Mouse (Mus musculus): ENCODE measurements around the gene Tex9. TPM values are rescaled to one million over a fixed set of nuclear protein-coding genes. Genes with fewer than 3 reads are reported as not detected.
"Not testable (repeated sequence)": the region's sequence is repeated elsewhere in the genome, so short reads cannot be mapped to it uniquely, and the experiment has no call there.

The Tex9 gene
- polyA plus RNA-seq, 1 experiment from 2014 or later: 13.3 TPM

DNA sequence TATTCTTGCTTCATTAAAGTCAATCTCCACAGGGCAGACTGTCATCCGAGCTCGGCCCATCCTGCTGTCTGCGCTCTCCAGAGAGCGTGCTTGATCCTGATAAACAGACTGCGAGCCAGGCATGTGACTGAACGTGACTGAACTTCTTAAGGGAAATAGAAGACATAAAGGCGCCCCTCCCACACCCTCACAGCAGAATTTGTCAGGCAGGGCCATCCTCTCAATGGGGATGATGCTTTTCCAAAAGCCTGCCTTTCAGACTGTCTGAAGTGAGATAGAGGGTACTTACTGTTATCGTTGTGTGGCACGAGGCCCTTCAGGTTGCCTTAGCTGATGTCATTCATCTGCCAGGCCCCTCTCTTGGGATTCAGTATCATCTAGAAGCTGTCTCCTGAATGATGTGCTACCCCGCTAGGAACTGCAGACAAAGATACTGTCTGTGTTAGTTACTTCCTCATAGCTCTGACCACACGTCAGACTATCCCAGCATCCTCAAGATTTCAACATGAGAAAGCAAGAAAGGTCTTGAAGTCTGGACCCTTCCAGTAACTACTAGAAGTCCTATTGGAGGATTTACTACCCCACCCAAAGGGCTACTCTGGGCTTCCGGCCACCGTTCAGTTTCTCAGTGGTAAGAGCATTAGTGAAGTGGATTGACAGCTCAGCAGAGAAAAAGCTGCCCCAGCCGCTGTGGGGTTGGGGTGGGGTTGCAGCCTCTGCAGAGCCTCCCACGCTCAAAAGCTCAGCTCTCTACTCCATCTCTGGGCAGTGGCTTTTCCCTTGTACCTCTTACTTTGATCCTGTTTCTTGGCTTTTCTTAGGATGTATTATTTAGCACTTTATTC lies 82.4 kb downstream of the Tex9 start:
- Histone ChIP-seq H3K4me1 (ENCODE audit: control insufficient read depth, insufficient read depth, low read length) (no peaks in the 10 kb centered on the region), H3K36me3 (ENCODE audit: control insufficient read depth, insufficient read depth, low read length) (no peaks in the 10 kb centered on the region), H3K4me2 (ENCODE audit: low read depth, low read length) (no peak overlapping the region), H3K9me3 (ENCODE audit: control insufficient read depth, low read length) (no peaks in the 10 kb centered on the region), H3K9ac (ENCODE audit: low read depth, low read length) (no peak overlapping the region), H3K27ac (ENCODE audit: low read length) (no peak overlapping the region), H3K27me3 (replicated peaks; ENCODE audit: control insufficient read depth, insufficient read depth, low read length) (no peaks in the 10 kb centered on the region), H3K4me3 (ENCODE audit: low read length) (no peak overlapping the region)
- peak; percentile 83 for ATAC-seq
- 43% methylated on average over 15 of the region's 15 CpGs for WGBS

GRCm38 (mm10) chr9:72408131-72408586 lies 83.9 kb downstream of the Tex9 start:
- H3K9ac ChIP-seq (ENCODE audit: low read depth, low read length): peak overlapping the region; percentile 46; the same call in 1 of the 2 replicates
- H3K27ac ChIP-seq (ENCODE audit: low read length): no peak overlapping the region
- H3K4me2 ChIP-seq (ENCODE audit: low read depth, low read length): peak overlapping the region; percentile 43
- no peaks in the 10 kb centered on the region for H3K36me3 ChIP-seq (ENCODE audit: control insufficient read depth, insufficient read depth, low read length)
- no peaks in the 10 kb centered on the region for H3K4me1 ChIP-seq (ENCODE audit: control insufficient read depth, insufficient read depth, low read length)
- ATAC-seq: peak; percentile 86
- peak overlapping the region; percentile 32; the same call in 1 of the 2 replicates for H3K4me3 ChIP-seq (ENCODE audit: low read length)
- H3K9me3 ChIP-seq (ENCODE audit: control insufficient read depth, low read length): no peaks in the 10 kb centered on the region
- 10% methylated on average over 12 of the region's 12 CpGs for WGBS
- no peaks in the 10 kb centered on the region for H3K27me3 ChIP-seq (replicated peaks; ENCODE audit: control insufficient read depth, insufficient read depth, low read length)

- ATAC-seq: no peak
- no peaks in the 10 kb centered on the region for H3K27me3 ChIP-seq (replicated peaks; ENCODE audit: control insufficient read depth, insufficient read depth, low read length)
- WGBS: 79% methylated on average over 9 of the region's 9 CpGs
- H3K4me3 ChIP-seq (ENCODE audit: low read length): no peak overlapping the region
- no peaks in the 10 kb centered on the region for H3K9me3 ChIP-seq (ENCODE audit: control insufficient read depth, low read length)
- H3K27ac ChIP-seq (ENCODE audit: low read length): no peak overlapping the region
- H3K4me1 ChIP-seq (ENCODE audit: control insufficient read depth, insufficient read depth, low read length): no peaks in the 10 kb centered on the region
- H3K4me2 ChIP-seq (ENCODE audit: low read depth, low read length): no peak overlapping the region
- H3K9ac ChIP-seq (ENCODE audit: low read depth, low read length): no peak overlapping the region
- no peaks in the 10 kb centered on the region for H3K36me3 ChIP-seq (ENCODE audit: control insufficient read depth, insufficient read depth, low read length)
Observed at GRCm38 (mm10) chr9:72405882-72406638, 86.0 kb downstream of the Tex9 start.

DNA sequence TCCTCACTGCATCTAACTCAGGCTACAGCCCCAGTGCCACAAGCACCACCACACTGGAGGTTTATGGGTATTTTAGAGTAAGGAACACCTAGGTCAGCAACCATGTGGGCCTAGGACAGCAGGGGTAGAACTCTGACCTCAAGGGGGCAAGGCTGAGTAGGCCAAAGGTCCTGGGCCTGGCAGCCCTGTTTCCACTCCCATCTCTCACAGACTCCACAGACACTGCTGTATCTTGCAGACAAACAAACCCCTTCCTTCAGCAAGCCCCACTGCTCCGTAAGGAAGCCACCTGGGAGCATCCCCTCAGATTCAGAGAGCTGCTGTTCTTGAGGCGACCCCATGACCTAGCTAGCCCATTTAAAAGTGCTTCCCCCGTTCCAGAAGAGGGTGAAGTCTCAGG lies 87.1 kb downstream of the Tex9 start:
- Histone ChIP-seq H3K27me3 (replicated peaks; ENCODE audit: control insufficient read depth, insufficient read depth, low read length) (no peaks in the 10 kb centered on the region), H3K27ac (ENCODE audit: low read length) (no peak overlapping the region), H3K4me1 (ENCODE audit: control insufficient read depth, insufficient read depth, low read length) (no peaks in the 10 kb centered on the region), H3K9me3 (ENCODE audit: control insufficient read depth, low read length) (no peaks in the 10 kb centered on the region), H3K4me2 (ENCODE audit: low read depth, low read length) (no peak overlapping the region), H3K36me3 (ENCODE audit: control insufficient read depth, insufficient read depth, low read length) (no peaks in the 10 kb centered on the region), H3K4me3 (ENCODE audit: low read length) (no peak overlapping the region), H3K9ac (ENCODE audit: low read depth, low read length) (no peak overlapping the region)
- ATAC-seq: no peak
- 71% methylated on average over 3 of the region's 3 CpGs for WGBS

DNA sequence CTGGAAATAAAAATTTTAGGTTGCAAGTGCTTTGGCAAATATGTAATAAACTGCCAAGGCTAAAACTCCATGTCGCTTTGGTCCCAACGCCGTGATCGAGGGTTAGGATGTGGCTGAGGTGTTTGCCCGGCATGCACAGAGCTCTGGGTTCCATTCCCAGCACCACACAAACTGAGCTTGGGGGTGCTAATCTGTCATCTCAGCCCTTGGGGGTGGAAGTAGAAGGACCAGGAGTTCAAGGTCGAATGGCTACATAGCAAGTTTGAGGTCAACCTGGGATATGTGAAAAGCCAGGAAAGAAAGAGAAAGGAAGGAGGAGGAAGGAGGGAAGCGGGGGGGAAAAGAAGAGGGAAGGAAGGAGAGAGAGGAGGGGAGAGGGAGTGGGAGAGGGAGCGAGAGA lies 87.6 kb downstream of the Tex9 start:
- WGBS: 89% methylated on average over 8 of the region's 8 CpGs
- no peak overlapping the region for H3K27ac ChIP-seq (ENCODE audit: low read length)

GRCm38 (mm10) chr9:72403421-72403820 lies 88.6 kb downstream of the Tex9 start:
- H3K4me3 ChIP-seq (ENCODE audit: low read length): no peak overlapping the region
- H3K27ac ChIP-seq (ENCODE audit: low read length): no peak overlapping the region
- no peaks in the 10 kb centered on the region for H3K27me3 ChIP-seq (replicated peaks; ENCODE audit: control insufficient read depth, insufficient read depth, low read length)
- ATAC-seq: no peak
- H3K9me3 ChIP-seq (ENCODE audit: control insufficient read depth, low read length): no peaks in the 10 kb centered on the region
- H3K4me1 ChIP-seq (ENCODE audit: control insufficient read depth, insufficient read depth, low read length): no peaks in the 10 kb centered on the region
- no peak overlapping the region for H3K9ac ChIP-seq (ENCODE audit: low read depth, low read length)
- no peak overlapping the region for H3K4me2 ChIP-seq (ENCODE audit: low read depth, low read length)
- 75% methylated on average over 6 of the region's 6 CpGs for WGBS
- H3K36me3 ChIP-seq (ENCODE audit: control insufficient read depth, insufficient read depth, low read length): no peaks in the 10 kb centered on the region

More for the DNA sequence above, 87.6 kb downstream of the Tex9 start:
- Histone ChIP-seq H3K36me3 (ENCODE audit: control insufficient read depth, insufficient read depth, low read length) (no peaks in the 10 kb centered on the region), H3K4me1 (ENCODE audit: control insufficient read depth, insufficient read depth, low read length) (no peaks in the 10 kb centered on the region), H3K27me3 (replicated peaks; ENCODE audit: control insufficient read depth, insufficient read depth, low read length) (no peaks in the 10 kb centered on the region), H3K4me2 (ENCODE audit: low read depth, low read length) (no peak overlapping the region), H3K9me3 (ENCODE audit: control insufficient read depth, low read length) (no peaks in the 10 kb centered on the region), H3K9ac (ENCODE audit: low read depth, low read length) (no peak overlapping the region), H3K4me3 (ENCODE audit: low read length) (no peak overlapping the region)
- no peak for ATAC-seq

GRCm38 (mm10) chr9:72401769-72402168 lies 90.2 kb downstream of the Tex9 start:
- not testable (repeated sequence) for H3K4me3 ChIP-seq (ENCODE audit: low read length); H3K27me3 ChIP-seq (replicated peaks; ENCODE audit: control insufficient read depth, insufficient read depth, low read length); H3K9ac ChIP-seq (ENCODE audit: low read depth, low read length); ATAC-seq; H3K9me3 ChIP-seq (ENCODE audit: control insufficient read depth, low read length); H3K27ac ChIP-seq (ENCODE audit: low read length); H3K36me3 ChIP-seq (ENCODE audit: control insufficient read depth, insufficient read depth, low read length); H3K4me2 ChIP-seq (ENCODE audit: low read depth, low read length); H3K4me1 ChIP-seq (ENCODE audit: control insufficient read depth, insufficient read depth, low read length)
- WGBS: 81% methylated on average over 4 of the region's 4 CpGs

Small RNAs within 50 kb of the gene (microRNA-seq; reads per million reads assigned to microRNA genes)
- not detected for gene Gm28010

Other genes starting within 250 kb of the Tex9 start
- gene Zfp280d, start 217.4 kb downstream of the Tex9 start, polyA plus RNA-seq (2015; fragmentation: Nextera tagmentation; extraction: Ambion mirVana): 17.9 and 20.7 TPM in 2 replicates
- 10.7 and 13.7 TPM in 2 replicates for gene Mns1, start 54.2 kb downstream of the Tex9 start, polyA plus RNA-seq (2015; fragmentation: Nextera tagmentation; extraction: Ambion mirVana)
- 6.3 and 6.9 TPM in 2 replicates for gene Rfx7, start 40.0 kb upstream of the Tex9 start, polyA plus RNA-seq (2015; fragmentation: Nextera tagmentation; extraction: Ambion mirVana)
- 397 and 409 TPM in 2 replicates for gene Nedd4, start 170.1 kb upstream of the Tex9 start, polyA plus RNA-seq (2015; fragmentation: Nextera tagmentation; extraction: Ambion mirVana)